Mouse (Mus musculus): ENCODE data around the gene Gm20517.

- no peak for TF ChIP-seq POLR2A (IDR thresholded peaks at IDR 0.05; ENCODE audit: borderline replicate concordance, extremely low read depth, low read depth, low read length)
- TF ChIP-seq CTCF (IDR thresholded peaks at IDR 0.05; ENCODE audit: insufficient read depth, low read length): no peak
Observed at GRCm38 (mm10) chr17:47568389-47568788, 43.0 kb upstream of the Gm20517 start.
